Mouse (Mus musculus): ENCODE data around the gene Krt2.

Gene Krt2

GRCm38 (mm10) chr15:101817875-101818274, at the start of gene Krt2:
TSS of gene Krt2 (minus strand) at chr15:101818169.
- CTCF ChIA-PET = no interaction called here

GRCm38 (mm10) chr15:101866754-101867153, 48.8 kb upstream of the Krt2 start:
- CTCF ChIA-PET = no interaction called here

- CTCF ChIA-PET = no interaction called here
Observed at GRCm38 (mm10) chr15:101860421-101861130, 42.6 kb upstream of the Krt2 start.

- CTCF ChIA-PET = no interaction called here
Observed at GRCm38 (mm10) chr15:101859735-101860170, 41.8 kb upstream of the Krt2 start.

- CTCF ChIA-PET = no interaction called here
Observed at GRCm38 (mm10) chr15:101858673-101859425, 40.9 kb upstream of the Krt2 start.

- CTCF ChIA-PET = no interaction called here
Observed at GRCm38 (mm10) chr15:101856696-101857095, 38.7 kb upstream of the Krt2 start.

GRCm38 (mm10) chr15:101855732-101856131, 37.8 kb upstream of the Krt2 start:
- CTCF ChIA-PET = no interaction called here

- CTCF ChIA-PET = no interaction called here
Observed at GRCm38 (mm10) chr15:101854294-101854693, 36.3 kb upstream of the Krt2 start.

GRCm38 (mm10) chr15:101852571-101852970, 34.6 kb upstream of the Krt2 start:
- CTCF ChIA-PET = no interaction called here

- CTCF ChIA-PET = interaction anchor here (0.6 kb wide), 1 partner anchor 17 kb away, joined by 3 read pairs; no protein-coding TSS in a partner anchor
Observed at GRCm38 (mm10) chr15:101850694-101851093, 32.7 kb upstream of the Krt2 start, which contains the start of gene Krt1. TSS of gene Krt1 (minus strand) at chr15:101850794.

GRCm38 (mm10) chr15:101845971-101846403, 28.0 kb upstream of the Krt2 start:
- CTCF ChIA-PET = no interaction called here

- CTCF ChIA-PET = no interaction called here
Observed at GRCm38 (mm10) chr15:101843192-101843591, 25.2 kb upstream of the Krt2 start.

- CTCF ChIA-PET = no interaction called here
Observed at GRCm38 (mm10) chr15:101834784-101835328, 16.9 kb upstream of the Krt2 start.

GRCm38 (mm10) chr15:101833131-101833530, 15.2 kb upstream of the Krt2 start:
- CTCF ChIA-PET = no interaction called here

- CTCF ChIA-PET = no interaction called here
Observed at GRCm38 (mm10) chr15:101829441-101829840, 11.5 kb upstream of the Krt2 start.

- CTCF ChIA-PET = interaction anchor here (0.7 kb wide), 1 partner anchor 411 kb away, joined by 4 read pairs; the partner anchor contains the start of gene Krt7
Observed at GRCm38 (mm10) chr15:101821786-101822185, 3.8 kb upstream of the Krt2 start.

GRCm38 (mm10) chr15:101803052-101803822, 14.7 kb downstream of the Krt2 start:
- CTCF ChIA-PET = no interaction called here

- CTCF ChIA-PET = no interaction called here
Observed at GRCm38 (mm10) chr15:101802296-101802835, 15.6 kb downstream of the Krt2 start, which contains the start of gene Krt73. TSS of gene Krt73 (minus strand) at chr15:101802346.

GRCm38 (mm10) chr15:101790867-101791266, 27.1 kb downstream of the Krt2 start:
- CTCF ChIA-PET = no interaction called here

- CTCF ChIA-PET = no interaction called here
Observed at GRCm38 (mm10) chr15:101786360-101786759, 31.6 kb downstream of the Krt2 start, which contains the start of gene Krt72. TSS of gene Krt72 (minus strand) at chr15:101786460.

- CTCF ChIA-PET = no interaction called here
Observed at GRCm38 (mm10) chr15:101773420-101773819, 44.5 kb downstream of the Krt2 start.

- CTCF ChIA-PET = no interaction called here
Observed at GRCm38 (mm10) chr15:101772711-101773081, 45.3 kb downstream of the Krt2 start.

Data from spleen, embryonic (tissue).